Mouse (Mus musculus): Measurements from ENCODE around the gene Xab2.

- no peak for TF ChIP-seq CTCF (IDR thresholded peaks at IDR 0.05; ENCODE audit: low read depth)
- no peak for TF ChIP-seq EP300 (IDR thresholded peaks at IDR 0.05; ENCODE audit: low read depth)
Measured at GRCm38 (mm10) chr8:3569784-3570183, 51.3 kb downstream of the Xab2 start.

Data from liver, postnatal 0 days (tissue).